Mouse (Mus musculus) midbrain, postnatal 0 days (tissue): ENCODE measurements at regions not wholly inside any gene's neighbourhood (a gene's known extent, or its start where the extent isn't known, plus 50 kb on each side); places are given as distances from the start of the nearest gene placed in this dataset.
A peak's percentile ranks its signal among the peaks of the same experiment; 100 is the strongest.

Experiments
- ATAC-seq: fragments of 200-750 bp; cut with Nextera tagmentation; 2 replicates; pipeline ENCODE4 v1.8.0; 2017; ENCODE audit warnings: moderate number of reproducible peaks, mild to moderate bottlenecking, moderate TSS enrichment, moderate library complexity; ENCODE audit not compliant: low FRiP score
- DNase-seq: peaks from one replicate; pipeline ENCODE4 v3.0.0-alpha.2; 2015; ENCODE audit warnings: low spot score
- H3K27ac ChIP-seq: fragments of 300-500 bp; sonication (generic); 2 replicates; pipeline ENCODE4 v1.5.1; 2014; ENCODE audit warnings: low read depth, mild to moderate bottlenecking, low read length, mixed read lengths
- H3K27me3 ChIP-seq: fragments of 300-500 bp; sonication (generic); 2 replicates; pipeline ENCODE4 v1.6.1; 2014; ENCODE audit warnings: low read length, control low read depth, mixed read lengths; ENCODE audit not compliant: insufficient read depth
- H3K36me3 ChIP-seq: fragments of 300-500 bp; sonication (generic); 2 replicates; pipeline ENCODE4 v1.6.1; 2014; ENCODE audit warnings: low read length, control low read depth, mixed read lengths; ENCODE audit not compliant: insufficient read depth
- H3K4me1 ChIP-seq: fragments of 300-500 bp; sonication (generic); 2 replicates; pipeline ENCODE4 v1.6.1; 2014; ENCODE audit warnings: mild to moderate bottlenecking, control low read depth, antibody characterized with exemption, low read length, mixed read lengths; ENCODE audit not compliant: insufficient read depth
- H3K4me2 ChIP-seq: fragments of 300-500 bp; sonication (generic); 2 replicates; pipeline ENCODE4 v1.6.1; 2014; ENCODE audit warnings: low read depth, mild to moderate bottlenecking, low read length, mixed read lengths; ENCODE audit not compliant: poor library complexity, severe bottlenecking
- H3K4me3 ChIP-seq: fragments of 300-500 bp; sonication (generic); 2 replicates; pipeline ENCODE4 v1.5.1; 2014; ENCODE audit warnings: low read depth, mild to moderate bottlenecking, low read length, moderate library complexity
- H3K9ac ChIP-seq: fragments of 300-500 bp; sonication (generic); replicated peaks from 2 replicates; pipeline ENCODE4 v1.6.1; 2014; ENCODE audit warnings: mild to moderate bottlenecking, low read length, moderate library complexity, mixed read lengths; ENCODE audit not compliant: poor library complexity, severe bottlenecking
- H3K9me3 ChIP-seq: fragments of 300-500 bp; sonication (generic); 2 replicates; pipeline ENCODE4 v1.6.1; 2016; ENCODE audit warnings: low read length, control low read depth
- CTCF ChIP-seq: IDR thresholded peaks from 2 replicates; pipeline ENCODE4 v1.5.1; 2016; ENCODE audit warnings: antibody characterized with exemption, mild to moderate bottlenecking
- WGBS: fragments of 180-500 bp; shearing (Covaris S2); extraction: QIAGEN DNeasy Blood & Tissue Kit; methylation state at CpG from one replicate; pipeline ENCODE4 v1.1.7; 2014; 5-methylcytosine and 5-hydroxymethylcytosine counted together

- no peak overlapping the region for H3K27ac ChIP-seq
- no peak for DNase-seq
- no peaks in the 10 kb centered on the region for H3K4me1 ChIP-seq
- 81% methylated on average over 4 of the region's 4 CpGs for WGBS
- no peak overlapping the region for H3K4me3 ChIP-seq
- H3K36me3 ChIP-seq, result no peaks in the 10 kb centered on the region
- no peak for TF ChIP-seq CTCF
- H3K27me3 ChIP-seq, result no peaks in the 10 kb centered on the region
- H3K4me2 ChIP-seq, result no peak overlapping the region
- no peak overlapping the region for H3K9ac ChIP-seq
- no peak for ATAC-seq
- no peaks in the 10 kb centered on the region for H3K9me3 ChIP-seq
Observed at GRCm38 (mm10) chr16:7929112-7929511, 495.8 kb downstream of the Tmem114 start.

GRCm38 (mm10) chr16:7928391-7928935 lies 496.5 kb downstream of the Tmem114 start:
- Histone ChIP-seq H3K4me1 (no peaks in the 10 kb centered on the region), H3K27me3 (no peaks in the 10 kb centered on the region), H3K36me3 (no peaks in the 10 kb centered on the region), H3K27ac (no peak overlapping the region), H3K9ac (no peak overlapping the region), H3K4me3 (no peak overlapping the region), H3K4me2 (no peak overlapping the region), H3K9me3 (no peaks in the 10 kb centered on the region)
- DNase-seq (no peak), ATAC-seq (no peak)
- TF ChIP-seq CTCF, result no peak
- 65% methylated on average over 6 of the region's 6 CpGs for WGBS

- H3K4me2 ChIP-seq, result no peak overlapping the region
- no peaks in the 10 kb centered on the region for H3K9me3 ChIP-seq
- no peak overlapping the region for H3K9ac ChIP-seq
- TF ChIP-seq CTCF, result no peak
- no peak overlapping the region for H3K4me3 ChIP-seq
- DNase-seq (no peak), ATAC-seq (no peak)
- H3K27ac ChIP-seq, result peak overlapping the region; percentile 43; the same call in 1 of the 2 replicates
- H3K27me3 ChIP-seq, result no peaks in the 10 kb centered on the region
- H3K36me3 ChIP-seq, result no peaks in the 10 kb centered on the region
- 65% methylated on average over 8 of the region's 8 CpGs for WGBS
- H3K4me1 ChIP-seq, result no peaks in the 10 kb centered on the region
Observed at GRCm38 (mm10) chr16:7927756-7928155, 497.2 kb downstream of the Tmem114 start.

GRCm38 (mm10) chr16:7895786-7896185 lies 529.1 kb downstream of the Tmem114 start:
- DNase-seq (no peak), ATAC-seq (no peak)
- no peak for TF ChIP-seq CTCF
- H3K4me3 ChIP-seq, result no peak overlapping the region
- no peaks in the 10 kb centered on the region for H3K27me3 ChIP-seq
- no peaks in the 10 kb centered on the region for H3K4me1 ChIP-seq
- H3K36me3 ChIP-seq, result no peaks in the 10 kb centered on the region
- H3K9ac ChIP-seq, result no peak overlapping the region
- H3K4me2 ChIP-seq, result no peak overlapping the region
- no peaks in the 10 kb centered on the region for H3K9me3 ChIP-seq
- 83% methylated on average over 2 of the region's 2 CpGs for WGBS
- H3K27ac ChIP-seq, result no peak overlapping the region

GRCm38 (mm10) chr16:7892799-7893198 lies 532.1 kb downstream of the Tmem114 start:
- TF ChIP-seq CTCF, result no peak
- no peak for DNase-seq
- H3K27ac ChIP-seq, result no peak overlapping the region
- H3K4me2 ChIP-seq, result no peak overlapping the region
- H3K36me3 ChIP-seq, result no peaks in the 10 kb centered on the region
- no peak overlapping the region for H3K9ac ChIP-seq
- WGBS, result 74% methylated on average over 5 of the region's 5 CpGs
- no peaks in the 10 kb centered on the region for H3K4me1 ChIP-seq
- no peaks in the 10 kb centered on the region for H3K27me3 ChIP-seq
- H3K4me3 ChIP-seq, result no peak overlapping the region
- ATAC-seq, result no peak
- no peaks in the 10 kb centered on the region for H3K9me3 ChIP-seq

GRCm38 (mm10) chr16:7863406-7863805 lies 561.5 kb downstream of the Tmem114 start:
- H3K9ac ChIP-seq, result no peak overlapping the region
- no peaks in the 10 kb centered on the region for H3K4me1 ChIP-seq
- ATAC-seq (no peak), DNase-seq (no peak)
- WGBS, result 100% methylated on average over 2 of the region's 2 CpGs
- no peaks in the 10 kb centered on the region for H3K9me3 ChIP-seq
- H3K4me3 ChIP-seq, result no peak overlapping the region
- H3K27ac ChIP-seq, result no peak overlapping the region
- H3K27me3 ChIP-seq, result no peaks in the 10 kb centered on the region
- no peaks in the 10 kb centered on the region for H3K36me3 ChIP-seq
- H3K4me2 ChIP-seq, result no peak overlapping the region
- TF ChIP-seq CTCF, result no peak
